Mouse (Mus musculus): ENCODE results near the gene Sapcd1.
"Not testable (repeated sequence)": the region's sequence is repeated elsewhere in the genome, so short reads cannot be mapped to it uniquely, and the experiment has no call there.

Gene Sapcd1

DNA sequence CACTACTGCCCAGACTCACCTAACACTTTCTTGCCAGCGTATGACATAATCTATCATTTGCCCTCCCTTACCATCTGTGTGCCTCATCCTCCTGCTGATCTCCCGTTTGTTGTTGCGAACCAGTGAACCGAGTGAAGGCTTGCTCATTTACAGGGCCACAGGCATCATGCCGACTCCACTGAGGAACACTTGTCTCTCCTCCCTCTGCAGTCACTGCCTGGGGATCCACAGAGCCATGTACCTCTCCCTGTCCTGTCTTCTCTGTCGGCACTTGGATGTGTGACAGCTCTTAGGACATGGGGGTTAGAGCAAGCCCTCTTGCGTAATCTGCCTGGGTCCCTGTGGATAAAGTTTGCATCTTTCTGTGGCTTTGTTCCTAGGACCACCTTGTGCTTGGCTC lies 18.2 kb downstream of the Sapcd1 start:
- DNase-seq (ENCODE audit: low spot score in 2 of 2): no peak

GRCm38 (mm10) chr17:35007387-35007991 lies 20.3 kb downstream of the Sapcd1 start:
- no peak for DNase-seq (ENCODE audit: low spot score in 2 of 2)

DNA sequence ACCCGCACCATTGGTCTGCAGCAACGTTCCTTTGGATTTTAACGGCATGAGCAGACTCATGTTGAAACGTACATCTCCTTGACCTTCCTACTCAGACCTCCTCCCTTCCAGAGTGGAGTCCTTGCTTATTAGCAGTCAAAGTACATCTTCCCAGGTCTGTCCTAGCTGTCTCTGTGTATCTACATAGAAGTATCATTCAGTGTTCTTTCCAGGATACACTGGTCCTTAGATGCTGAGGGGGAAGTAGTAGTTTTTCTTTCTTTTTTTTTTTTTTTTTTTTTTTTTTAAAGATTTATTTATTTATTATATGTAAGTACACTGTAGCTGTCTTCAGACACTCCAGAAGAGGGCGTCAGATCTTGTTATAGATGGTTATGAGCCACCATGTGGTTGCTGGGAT lies 21.9 kb downstream of the Sapcd1 start:
- DNase-seq (ENCODE audit: low spot score in 2 of 2): not testable (repeated sequence)

- DNase-seq (ENCODE audit: low spot score in 2 of 2): peak in 1 of 2 experiments; percentile 58
These were observed 22.7 kb downstream of the Sapcd1 start for GRCm38 (mm10) chr17:35005158-35005557.

GRCm38 (mm10) chr17:35004075-35004717 lies 23.6 kb downstream of the Sapcd1 start:
- peak in 1 of 2 experiments; percentile 57 for DNase-seq (ENCODE audit: low spot score in 2 of 2)

DNA sequence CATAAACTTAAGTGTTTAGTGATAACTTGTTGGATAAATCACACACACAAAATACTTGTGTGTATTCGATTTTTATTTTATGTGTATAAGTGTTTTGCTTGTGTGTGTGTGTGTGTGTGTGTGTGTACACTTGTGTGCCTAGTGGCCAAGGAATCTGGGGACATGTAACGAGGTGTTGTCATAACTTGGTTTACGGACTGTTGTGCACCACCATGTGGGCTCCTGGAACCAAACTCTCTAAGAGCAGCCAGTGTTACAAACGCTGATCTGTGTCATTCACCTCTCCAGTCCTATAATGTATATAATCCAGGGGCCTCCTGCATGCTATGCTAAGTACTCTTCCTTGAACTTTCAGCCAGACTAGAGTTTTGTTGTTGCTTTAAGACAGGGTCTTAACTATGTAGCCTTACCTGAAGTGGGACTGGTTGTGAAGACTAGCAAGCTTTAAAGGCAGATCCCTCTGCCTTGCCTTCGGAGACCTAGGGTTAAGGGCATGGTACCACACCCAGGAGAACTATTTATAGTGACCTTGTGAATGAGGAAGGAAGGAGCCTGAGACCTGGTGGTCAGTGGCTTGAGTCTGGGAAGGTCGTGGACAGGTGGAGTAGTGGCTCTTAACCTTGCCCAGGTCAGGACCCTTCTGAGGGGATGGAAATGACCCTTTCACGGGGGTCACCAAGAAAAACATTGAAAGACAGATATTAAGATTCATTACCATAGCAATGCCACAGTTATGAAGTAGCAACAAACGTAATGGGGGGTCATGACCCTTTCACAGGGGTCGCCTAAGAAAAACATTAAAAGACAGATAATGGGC lies 24.6 kb downstream of the Sapcd1 start:
- DNase-seq (ENCODE audit: low spot score in 2 of 2): no peak

- no peak for DNase-seq (ENCODE audit: low spot score in 2 of 2)
These were observed 25.5 kb downstream of the Sapcd1 start for GRCm38 (mm10) chr17:35002153-35002865.

- no peak for DNase-seq (ENCODE audit: low spot score in 2 of 2)
These were observed 26.2 kb downstream of the Sapcd1 start for GRCm38 (mm10) chr17:35001452-35002152.

- peak; percentile 87 to 89 for DNase-seq (ENCODE audit: low spot score in 2 of 2)
These were observed 26.9 kb downstream of the Sapcd1 start, which contains the start of gene Vars for GRCm38 (mm10) chr17:35000717-35001451. TSS of gene Vars (plus strand) at chr17:35000987.

- not testable (repeated sequence) for DNase-seq (ENCODE audit: low spot score in 2 of 2)
These were observed 27.7 kb downstream of the Sapcd1 start for GRCm38 (mm10) chr17:34999871-35000716.

DNA sequence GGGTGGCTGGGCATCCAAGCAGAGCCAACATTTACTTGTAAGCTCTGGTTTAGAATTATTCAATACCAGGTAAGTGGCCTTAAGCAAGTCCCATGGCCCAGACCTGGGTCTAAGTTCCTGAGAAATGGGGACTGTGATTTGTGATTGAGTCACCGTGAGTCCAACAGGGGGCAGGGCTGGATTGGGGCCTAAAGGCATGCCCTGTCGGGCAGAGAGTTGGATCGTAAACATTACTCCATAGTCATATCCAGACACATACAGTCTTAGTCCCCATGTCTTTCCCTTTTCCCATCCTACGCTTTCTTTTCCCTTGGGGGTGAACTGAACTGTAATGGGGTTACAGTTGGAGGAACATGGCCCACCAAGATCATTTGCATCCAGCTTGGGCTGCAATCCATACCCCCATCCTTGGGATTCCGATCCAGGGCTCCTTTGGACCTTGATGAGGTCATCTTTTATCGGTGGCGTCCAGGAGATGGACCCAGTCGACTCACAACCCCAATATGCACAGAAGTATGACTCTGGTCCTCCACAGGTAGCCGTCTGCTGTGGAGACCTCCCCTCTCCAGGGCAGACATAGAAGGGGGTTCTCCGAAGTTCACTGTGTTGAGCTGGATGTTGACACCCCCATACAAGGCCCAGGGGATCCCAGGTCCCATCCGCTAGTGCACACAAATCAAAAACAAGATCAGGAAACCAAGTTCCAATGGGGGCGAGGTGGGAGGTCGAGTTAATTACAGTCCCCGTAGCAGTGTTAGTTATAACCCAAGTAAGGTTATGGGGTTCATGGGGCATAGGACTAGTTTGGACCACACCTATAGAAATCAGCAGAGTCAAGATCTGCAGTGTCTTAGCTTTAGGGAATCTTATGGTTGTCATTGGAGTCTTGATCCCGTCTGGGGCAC lies 29.0 kb downstream of the Sapcd1 start:
- no peak for DNase-seq (ENCODE audit: low spot score in 2 of 2)

DNA sequence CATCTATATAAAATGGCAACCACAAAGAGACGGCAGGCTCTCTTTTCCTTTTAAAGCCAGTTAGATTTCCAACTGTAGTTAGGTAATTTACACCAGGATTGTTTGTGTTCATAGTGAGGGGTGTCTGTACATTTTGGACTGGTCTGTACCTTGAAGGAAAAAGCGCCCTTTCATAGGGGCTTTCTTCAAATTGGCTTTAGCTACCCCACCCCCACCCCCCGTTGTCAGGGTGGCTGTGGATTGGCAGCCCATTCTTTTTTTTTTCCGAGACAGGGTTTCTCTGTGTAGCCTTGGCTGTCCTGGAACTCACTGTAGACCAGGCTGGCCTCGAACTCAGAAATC lies 30.7 kb downstream of the Sapcd1 start:
- DNase-seq (ENCODE audit: low spot score in 2 of 2): no peak

- DNase-seq (ENCODE audit: low spot score in 2 of 2): no peak
These were observed 31.2 kb downstream of the Sapcd1 start for GRCm38 (mm10) chr17:34996411-34997141.

- not testable (repeated sequence) for DNase-seq (ENCODE audit: low spot score in 2 of 2)
These were observed 31.9 kb downstream of the Sapcd1 start for GRCm38 (mm10) chr17:34995927-34996326.

DNA sequence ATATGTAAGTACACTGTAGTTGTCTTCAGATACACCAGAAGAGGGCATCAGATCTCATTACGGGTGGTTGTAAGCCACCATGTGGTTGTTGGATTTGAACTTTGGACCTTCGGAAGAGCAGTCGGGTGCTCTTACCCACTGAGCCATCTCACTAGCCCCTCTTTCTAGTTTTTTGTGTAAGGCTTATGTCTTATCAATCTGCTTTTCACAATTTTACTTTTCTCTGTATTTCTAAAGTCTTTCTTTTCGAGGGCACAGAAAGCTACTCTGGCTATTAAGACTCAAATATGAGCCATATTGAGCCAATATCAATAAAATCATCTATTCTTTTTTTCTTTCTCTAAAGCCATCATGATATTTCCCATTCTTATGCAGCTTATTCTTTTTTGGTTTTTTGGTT lies 32.6 kb downstream of the Sapcd1 start:
- DNase-seq (ENCODE audit: low spot score in 2 of 2): not testable (repeated sequence)

DNA sequence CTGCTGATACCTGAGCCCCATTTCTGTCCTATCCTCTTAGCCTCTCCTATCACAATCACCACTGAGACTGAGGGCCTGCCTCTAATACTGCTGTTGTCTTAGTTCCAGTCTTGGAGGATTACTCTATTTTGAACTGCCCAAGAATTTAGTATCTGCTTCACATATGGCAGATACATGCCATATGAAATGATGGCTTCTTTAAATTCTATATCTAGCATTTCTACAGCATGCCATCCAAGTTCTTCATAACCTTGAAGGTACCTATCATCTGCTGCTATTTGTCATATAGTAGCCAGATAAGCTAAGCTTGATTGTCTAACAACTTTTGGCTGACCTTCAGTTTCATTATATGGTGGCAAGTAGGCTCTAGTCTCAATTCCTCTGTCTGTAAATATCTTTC lies 33.1 kb downstream of the Sapcd1 start:
- DNase-seq (ENCODE audit: low spot score in 2 of 2): no peak

DNA sequence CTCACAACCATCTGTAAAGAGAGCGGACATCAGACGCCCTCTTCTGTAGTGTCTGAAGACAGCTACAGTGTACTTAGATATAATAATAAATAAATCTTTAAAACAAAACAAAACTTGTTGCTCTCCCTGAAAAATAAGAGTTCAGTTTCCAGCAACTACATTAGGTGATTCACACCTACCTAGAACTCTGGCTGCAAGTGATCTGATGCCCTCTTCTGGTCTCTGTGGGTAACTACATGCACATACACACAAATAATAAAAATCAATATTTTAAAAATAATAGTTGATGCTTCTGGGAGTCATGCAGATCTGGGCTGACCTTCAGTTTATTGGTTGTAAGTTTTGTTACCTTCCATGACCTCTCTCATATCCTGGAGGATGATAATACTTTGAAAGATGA lies 43.6 kb downstream of the Sapcd1 start:
- no peak for DNase-seq (ENCODE audit: low spot score in 2 of 2)

- DNase-seq (ENCODE audit: low spot score in 2 of 2): no peak
These were observed 45.5 kb downstream of the Sapcd1 start for GRCm38 (mm10) chr17:34982328-34982727.
